Mouse (Mus musculus) brain, embryonic 14.5 days (tissue): ENCODE measurements around the gene Rnf115.

Experiments used
- CTCF ChIP-seq: fragments of 200-500 bp; IDR thresholded peaks from 2 replicates; pipeline ENCODE4 v1.5.1; 2012; ENCODE audit warnings: inconsistent platforms, mild to moderate bottlenecking, moderate library complexity, borderline replicate concordance; ENCODE audit not compliant: insufficient read depth, insufficient read length; ENCODE audit errors: extremely low read depth
- POLR2A ChIP-seq: fragments of 200-500 bp; IDR thresholded peaks from 2 replicates; pipeline ENCODE4 v1.6.1; 2012; ENCODE audit warnings: mild to moderate bottlenecking, inconsistent platforms, borderline replicate concordance; ENCODE audit not compliant: poor library complexity, insufficient read depth, insufficient read length, severe bottlenecking; ENCODE audit errors: extremely low read depth

GRCm38 (mm10) chr3:96696198-96696765 is 31.2 kb upstream of the Rnf115 start, which contains the start of gene Pias3:
- TF ChIP-seq CTCF, result no peak
- TF ChIP-seq POLR2A, result peak; percentile 74
